Mouse (Mus musculus) T-helper 2 cell (primary cell): Measurements from ENCODE around the gene Dyrk1a.

Source experiments
- in situ Hi-C: fragments of 300-600 bp; cut with MboI, MseI; formaldehyde crosslinking; loops from one replicate; pipeline ENCODE4 v1.15.1; 2025; ENCODE audit warnings: high pct_unique_total_duplicates

The Dyrk1a gene

DNA sequence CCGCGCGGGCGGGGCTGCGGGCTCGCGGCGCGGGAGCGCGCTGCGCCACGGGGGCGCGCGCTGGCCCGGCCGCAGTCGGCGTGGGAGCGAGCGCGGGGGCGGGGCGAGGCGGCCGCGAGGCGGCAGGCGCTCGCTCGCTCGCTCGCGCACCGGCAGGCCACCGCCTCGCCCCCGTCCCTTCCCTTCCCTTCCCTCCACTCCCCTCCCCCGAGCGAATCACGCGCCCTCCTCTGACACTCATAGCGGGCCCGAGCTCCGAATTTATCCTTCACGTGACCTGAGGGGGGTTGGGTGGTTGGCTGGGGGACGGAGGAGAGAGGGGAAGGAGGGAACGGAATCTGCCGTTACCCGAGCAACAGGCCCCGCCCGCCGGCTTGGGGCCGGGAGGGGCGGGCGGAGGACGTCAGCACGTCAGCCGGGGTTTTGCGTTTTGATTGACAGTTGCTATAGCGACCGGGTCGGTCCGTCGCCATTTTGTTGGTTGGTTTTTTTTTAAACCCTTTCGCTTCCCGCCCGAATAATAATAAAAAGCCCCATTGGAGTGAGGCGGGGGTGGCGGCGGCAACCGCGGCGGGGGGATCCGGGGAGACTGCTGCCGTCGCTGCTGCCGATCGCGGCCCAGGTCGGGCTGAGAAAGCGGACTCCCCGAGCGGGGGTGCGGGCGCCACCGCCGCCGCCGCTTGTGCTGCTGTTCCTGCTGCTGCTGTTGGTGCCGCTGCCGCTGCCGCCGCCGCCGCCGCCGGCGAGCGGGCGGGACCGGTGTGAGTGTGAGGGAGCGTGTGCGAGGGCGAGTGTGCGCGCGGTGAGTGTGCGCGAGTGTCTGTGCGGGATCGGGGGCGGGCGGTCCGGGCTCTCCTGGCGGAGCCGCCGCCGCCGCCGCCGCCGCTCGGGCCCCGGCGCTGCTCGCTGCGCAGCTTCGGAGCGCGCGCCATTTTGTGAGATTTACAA is at the start of gene Dyrk1a:
Dyrk1a (plus strand) TSS at position 782 of the 948 bp plus-strand sequence.
- in situ Hi-C loops, result loop anchor here (10.0 kb wide), 2 partner anchors 45 to 425 kb away; partner anchors contain the start of gene Kcnj6

- in situ Hi-C loops, result loop anchor here (5.0 kb wide), 1 partner anchor 79 kb away; no protein-coding TSS in a partner anchor
Measured at GRCm38 (mm10) chr16:94523594-94524377, 46.0 kb upstream of the Dyrk1a start.

- in situ Hi-C loops, result loop anchor here (5.0 kb wide), 2 partner anchors 38 to 78 kb away; no protein-coding TSS in a partner anchor
Measured at GRCm38 (mm10) chr16:94524691-94525090, 45.1 kb upstream of the Dyrk1a start.

- in situ Hi-C loops, result loop anchor here (5.0 kb wide), 1 partner anchor 36 kb away; no protein-coding TSS in a partner anchor
Measured at GRCm38 (mm10) chr16:94525955-94526343, 43.9 kb upstream of the Dyrk1a start.

- in situ Hi-C loops, result loop anchor here (5.0 kb wide), 1 partner anchor 36 kb away; no protein-coding TSS in a partner anchor
Measured at GRCm38 (mm10) chr16:94526344-94527151, 43.3 kb upstream of the Dyrk1a start, which contains the start of gene Vps26c. Vps26c (minus strand) TSS chr16:94526830.

GRCm38 (mm10) chr16:94527152-94527534 is 42.7 kb upstream of the Dyrk1a start:
- in situ Hi-C loops, result loop anchor here (5.0 kb wide), 1 partner anchor 35 kb away; no protein-coding TSS in a partner anchor

DNA sequence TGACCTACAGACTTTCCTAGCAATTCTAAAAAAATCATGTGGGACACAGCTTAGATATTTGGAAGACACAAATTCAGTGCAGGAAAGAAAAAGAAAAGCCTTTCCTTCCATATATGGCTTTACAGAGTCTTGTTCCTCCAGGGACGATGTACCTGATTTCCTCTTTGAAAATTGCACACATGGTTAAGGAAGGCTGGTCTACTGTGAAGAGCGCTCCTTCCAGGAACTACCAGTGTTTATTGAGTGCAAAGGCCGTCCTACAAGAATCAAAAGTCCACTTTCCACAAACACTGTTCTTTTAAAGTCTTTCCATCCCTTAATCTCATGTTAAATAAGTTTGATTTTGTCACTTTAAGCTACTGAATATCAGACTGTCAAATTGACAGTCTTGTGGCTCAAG is 42.3 kb upstream of the Dyrk1a start:
- in situ Hi-C loops, result loop anchor here (5.0 kb wide), 1 partner anchor 35 kb away; no protein-coding TSS in a partner anchor

GRCm38 (mm10) chr16:94531268-94531667 is 38.5 kb upstream of the Dyrk1a start:
- in situ Hi-C loops, result no loop called here

DNA sequence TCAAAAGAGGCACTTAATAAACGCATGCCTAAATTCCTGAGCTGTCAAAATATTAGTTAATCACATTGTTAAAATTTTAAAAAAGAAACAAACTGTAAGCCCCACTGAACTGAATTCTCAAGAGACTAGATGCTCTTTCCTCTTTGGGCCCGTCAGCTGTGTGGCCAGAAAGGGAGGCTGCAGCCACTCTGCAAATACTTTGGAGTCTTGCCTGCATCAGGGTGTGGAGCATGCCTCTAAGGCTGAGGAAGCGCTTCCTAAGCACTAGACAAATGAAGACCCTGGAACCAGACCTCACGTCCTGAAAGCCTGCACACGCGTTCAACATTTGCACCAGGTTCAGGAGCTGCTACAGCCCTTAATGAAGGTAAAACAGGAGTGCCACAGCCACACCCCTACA is 36.1 kb upstream of the Dyrk1a start:
- in situ Hi-C loops, result no loop called here

GRCm38 (mm10) chr16:94535716-94536115 is 34.1 kb upstream of the Dyrk1a start:
- in situ Hi-C loops, result no loop called here

- in situ Hi-C loops, result no loop called here
Measured at GRCm38 (mm10) chr16:94536417-94537158, 33.2 kb upstream of the Dyrk1a start.

GRCm38 (mm10) chr16:94537159-94537527 is 32.7 kb upstream of the Dyrk1a start:
- in situ Hi-C loops, result no loop called here

GRCm38 (mm10) chr16:94540140-94540539 is 29.7 kb upstream of the Dyrk1a start:
- in situ Hi-C loops, result no loop called here

- in situ Hi-C loops, result no loop called here
Measured at GRCm38 (mm10) chr16:94542898-94543297, 26.9 kb upstream of the Dyrk1a start.

DNA sequence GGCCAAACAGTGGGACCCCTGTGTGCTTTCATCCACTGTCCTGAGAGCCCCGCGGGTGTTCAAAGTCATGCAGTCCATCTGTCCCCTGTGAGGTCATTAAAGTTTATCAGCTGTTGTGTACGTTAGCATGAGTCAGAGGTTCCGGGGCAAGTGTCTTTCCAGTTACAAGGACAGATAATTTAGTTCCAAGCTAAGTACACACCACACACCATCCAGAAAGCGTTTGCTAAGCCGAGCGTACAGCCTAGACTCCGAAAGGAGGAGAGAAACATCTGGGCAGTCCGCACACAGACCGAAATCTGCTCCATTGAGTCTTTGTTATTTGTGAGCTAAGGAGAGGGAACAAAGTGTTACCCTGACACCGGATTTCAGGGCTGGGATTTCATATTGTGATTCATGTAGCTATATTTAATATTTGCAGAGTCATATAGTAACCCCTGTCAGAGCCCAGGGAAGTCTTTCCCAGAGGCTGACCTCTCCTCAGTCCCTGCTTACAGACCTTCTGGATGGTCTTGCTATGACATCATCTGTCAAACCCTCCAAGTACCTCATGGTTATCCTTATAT is 25.2 kb upstream of the Dyrk1a start:
- in situ Hi-C loops, result no loop called here

GRCm38 (mm10) chr16:94545781-94546562 is 23.8 kb upstream of the Dyrk1a start:
- in situ Hi-C loops, result no loop called here

DNA sequence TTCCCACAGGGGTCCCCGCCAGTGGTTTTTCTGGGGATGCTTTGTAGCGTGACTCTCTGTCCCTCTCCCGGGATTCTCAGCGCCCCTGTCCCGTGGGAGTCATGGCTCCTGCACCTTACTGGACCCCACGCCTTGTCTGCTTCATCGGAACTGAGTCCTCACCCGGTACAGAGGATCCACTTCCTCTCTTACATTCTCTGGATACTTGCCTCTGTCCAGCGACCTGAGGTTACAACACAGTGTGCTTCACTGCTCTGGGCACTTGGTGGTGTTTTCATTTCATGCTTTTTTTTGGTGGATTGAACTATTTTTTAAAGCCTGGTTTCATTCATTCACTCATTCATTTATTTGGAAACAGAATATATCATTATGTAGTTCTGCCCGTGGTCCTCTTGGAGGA is 20.0 kb upstream of the Dyrk1a start:
- in situ Hi-C loops, result loop anchor here (10.0 kb wide), 1 partner anchor 1615 kb away; no protein-coding TSS in a partner anchor

- in situ Hi-C loops, result loop anchor here (10.0 kb wide), 1 partner anchor 1617 kb away; no protein-coding TSS in a partner anchor
Measured at GRCm38 (mm10) chr16:94551934-94552333, 17.9 kb upstream of the Dyrk1a start.

- in situ Hi-C loops, result loop anchor here (10.0 kb wide), 1 partner anchor 1621 kb away; no protein-coding TSS in a partner anchor
Measured at GRCm38 (mm10) chr16:94555346-94555745, 14.5 kb upstream of the Dyrk1a start.
